Mouse (Mus musculus) left cerebral cortex, adult 11 months (tissue): ENCODE measurements around the gene Abcb11.

Source experiments
- DNase-seq: peaks from one replicate; pipeline ENCODE4 v3.0.0; 2022; ENCODE audit warnings: low spot score

Abcb11 gene

DNA sequence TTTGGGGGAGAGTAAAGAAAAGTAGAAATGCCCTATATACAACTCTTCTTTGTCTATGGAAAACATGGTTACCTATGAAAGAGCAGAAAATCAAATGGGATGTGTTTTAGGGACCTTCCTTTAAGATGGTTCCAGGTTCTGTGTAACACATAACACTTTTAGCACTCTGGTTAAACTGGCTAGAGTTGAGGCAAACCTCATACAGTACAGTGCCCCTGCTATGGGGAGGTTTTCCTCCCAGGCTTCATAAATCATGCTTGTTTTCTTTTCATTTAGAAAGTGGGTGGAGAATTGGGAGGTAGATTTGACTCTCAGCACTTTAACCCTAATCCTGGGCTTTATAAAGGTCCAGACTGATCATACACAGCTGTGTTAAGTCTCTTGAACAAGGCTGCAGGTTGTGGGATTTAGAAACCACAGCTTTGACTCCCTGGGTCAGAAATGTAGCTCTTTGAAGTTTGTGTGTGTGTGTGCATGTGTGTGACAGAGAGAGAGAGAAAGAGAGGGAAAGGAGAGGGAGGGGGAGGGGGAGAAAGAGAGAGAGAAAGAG is 78.3 kb downstream of the Abcb11 start:
- no peak for DNase-seq

DNA sequence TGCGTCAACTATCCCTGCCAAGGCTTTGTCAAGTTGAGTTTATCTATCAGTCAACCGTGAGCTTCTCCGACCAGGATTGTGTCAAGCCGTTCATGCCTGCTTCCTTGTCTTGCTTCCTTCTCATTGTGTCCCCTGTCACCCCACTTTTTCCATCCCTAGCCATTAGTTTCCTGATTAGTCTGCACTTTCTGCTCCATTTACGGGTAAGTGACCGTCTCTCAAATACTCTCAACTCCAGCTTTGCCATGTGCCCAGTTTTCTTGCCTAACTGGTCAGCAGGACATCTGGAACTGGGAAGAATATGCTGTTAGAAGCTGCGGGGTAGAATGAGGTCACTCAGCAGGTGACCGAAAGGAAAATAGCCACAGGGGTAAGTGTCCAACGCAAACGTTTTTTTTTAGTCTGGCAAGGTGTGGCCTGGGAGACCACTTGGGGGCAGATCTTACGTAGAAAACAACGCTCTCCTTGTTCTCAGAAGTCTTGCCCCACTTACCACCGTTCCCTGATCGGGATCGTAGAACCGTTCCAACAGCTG is 94.1 kb downstream of the Abcb11 start:
- DNase-seq, result no peak

DNA sequence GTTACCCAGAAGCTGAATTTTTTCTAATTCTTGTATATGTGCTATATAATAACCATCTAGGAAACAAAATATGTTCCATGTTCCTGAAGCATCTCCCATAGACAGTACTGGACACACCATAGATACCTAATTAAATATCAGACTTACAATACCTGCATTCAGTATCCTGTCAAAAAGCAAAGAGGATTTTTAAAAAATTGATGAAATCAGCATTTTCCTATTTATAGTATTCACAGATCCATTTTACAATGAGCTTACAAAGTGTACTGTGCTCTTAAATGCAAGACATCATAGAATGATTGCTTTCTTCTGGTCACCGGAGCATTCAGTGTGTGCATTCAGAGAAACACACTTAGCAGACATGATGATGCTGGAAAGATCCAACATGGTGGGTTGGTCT is 95.3 kb downstream of the Abcb11 start:
- no peak for DNase-seq

DNA sequence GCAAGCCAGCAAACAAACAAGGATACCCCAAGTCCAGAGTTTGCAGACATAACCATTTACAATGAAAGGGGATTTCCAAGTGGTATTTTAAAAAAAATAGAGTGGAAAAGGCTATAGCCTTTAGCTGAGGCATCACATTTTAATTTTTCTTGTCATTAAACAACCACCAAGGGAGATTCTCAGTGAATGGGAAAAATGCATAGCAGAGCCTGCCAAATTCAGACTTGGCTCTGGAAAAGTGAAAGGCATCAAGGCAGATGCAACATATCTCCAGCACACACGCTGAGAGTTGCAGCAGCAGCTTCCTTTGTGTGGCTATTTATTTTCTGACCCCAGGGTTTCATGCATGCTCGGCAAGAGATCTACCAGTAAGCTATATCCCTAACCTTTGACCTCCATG is 97.5 kb downstream of the Abcb11 start:
- no peak for DNase-seq

DNA sequence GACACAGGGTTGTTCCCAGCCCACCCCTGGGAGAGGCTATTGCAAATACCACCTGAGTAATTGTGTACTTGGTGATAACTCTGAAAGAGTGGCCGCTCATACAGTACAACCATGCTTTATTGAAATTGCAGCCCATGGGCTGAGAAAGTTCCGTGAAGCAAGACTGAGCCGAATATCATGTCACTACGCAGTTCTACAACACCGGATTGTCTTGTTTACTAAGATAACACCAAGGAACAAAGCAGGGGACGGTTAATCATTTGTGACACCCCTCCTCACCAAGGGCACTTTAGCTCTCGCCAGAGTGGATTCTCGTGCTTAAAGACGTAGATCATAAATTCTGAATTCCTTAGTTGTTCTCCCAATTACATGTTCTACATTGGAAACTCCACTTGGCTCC is 103.1 kb downstream of the Abcb11 start:
- no peak for DNase-seq

DNA sequence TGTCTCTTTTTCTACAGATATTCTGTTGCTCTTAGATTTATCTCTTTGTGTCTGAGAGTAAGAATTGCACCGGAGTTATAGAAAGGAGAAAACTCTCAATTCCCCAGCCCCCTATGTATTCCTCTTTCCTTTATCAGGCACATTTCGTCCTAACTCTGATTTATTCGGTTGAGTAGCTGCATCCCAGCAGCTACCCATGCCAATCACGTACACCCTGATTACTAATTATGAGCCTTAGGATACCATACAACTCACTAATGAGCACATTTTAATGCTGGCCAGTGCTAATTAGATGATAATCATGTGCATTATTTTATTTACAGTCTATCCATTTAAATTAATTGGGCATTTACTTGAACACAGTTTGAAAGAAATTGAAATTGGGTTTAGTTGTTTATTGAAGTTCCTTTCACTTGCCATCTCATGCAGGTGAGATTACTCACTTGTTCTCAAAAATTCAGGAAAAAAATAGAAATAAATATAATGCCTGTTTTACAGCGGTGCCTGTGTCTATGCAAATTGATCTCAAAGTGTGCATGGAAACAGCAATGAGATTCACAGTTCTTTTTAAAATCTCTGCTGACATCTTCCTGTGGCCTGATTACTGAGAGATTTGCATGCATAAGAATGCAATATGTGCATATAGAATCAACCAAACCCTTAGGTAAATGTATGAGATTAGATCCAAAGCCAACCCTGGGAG is 107.3 kb downstream of the Abcb11 start:
- no peak for DNase-seq

DNA sequence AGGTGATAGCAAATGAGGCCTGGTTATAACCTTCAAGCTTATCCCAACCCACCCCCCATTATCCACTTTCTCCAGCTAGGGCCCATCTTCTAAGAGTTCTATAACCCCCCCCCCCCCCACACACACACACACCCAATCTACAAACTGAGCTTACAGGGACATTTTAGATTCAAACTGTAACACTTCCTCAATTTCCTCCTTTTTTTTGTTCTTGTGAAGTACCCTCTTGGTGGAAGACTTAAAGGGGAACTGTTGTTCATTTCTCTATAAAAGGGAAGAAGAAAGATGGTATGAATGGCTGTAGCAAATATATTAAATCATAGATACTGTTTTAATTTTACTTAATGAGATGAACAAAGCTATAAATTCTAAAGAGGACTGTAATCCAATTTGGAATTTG is 110.3 kb downstream of the Abcb11 start:
- no peak for DNase-seq

DNA sequence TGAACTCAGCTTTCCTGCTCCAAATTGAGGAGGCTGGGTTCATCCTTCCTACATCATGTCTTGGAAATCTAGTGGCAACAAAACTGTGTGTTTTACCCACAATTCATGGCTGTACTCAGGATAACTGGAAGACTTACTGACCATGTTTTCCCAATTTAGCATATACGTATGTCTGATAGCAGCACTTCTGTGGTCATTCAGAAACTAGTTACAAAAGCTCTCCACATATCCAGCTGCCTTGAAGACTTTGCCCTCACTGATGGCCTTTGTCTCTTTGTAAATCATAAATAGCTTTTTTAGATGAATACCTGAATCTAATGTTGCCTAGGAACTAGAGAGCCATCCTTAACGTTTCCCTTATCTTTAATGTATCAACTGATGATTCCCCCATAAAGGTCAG is 112.3 kb downstream of the Abcb11 start:
- no peak for DNase-seq

DNA sequence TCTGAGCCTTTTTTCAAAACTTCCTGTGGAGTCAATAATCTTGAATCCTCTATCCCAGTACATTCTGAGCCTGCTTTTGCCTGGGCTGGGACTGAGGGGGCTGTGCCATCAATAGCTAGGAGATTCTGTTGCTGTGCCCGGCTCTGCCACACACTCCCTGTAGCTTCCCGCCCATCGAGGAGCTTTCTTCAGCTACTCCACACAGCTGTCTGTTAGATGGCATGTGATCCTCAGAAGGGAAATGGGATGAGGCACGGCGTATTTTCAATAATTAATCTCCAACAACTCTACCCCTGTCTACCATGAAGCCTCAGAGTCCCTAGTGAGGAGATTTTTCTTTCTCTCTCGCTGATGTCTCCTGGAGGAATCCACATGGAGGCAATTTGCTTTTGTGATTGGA is 113.8 kb downstream of the Abcb11 start:
- no peak for DNase-seq

DNA sequence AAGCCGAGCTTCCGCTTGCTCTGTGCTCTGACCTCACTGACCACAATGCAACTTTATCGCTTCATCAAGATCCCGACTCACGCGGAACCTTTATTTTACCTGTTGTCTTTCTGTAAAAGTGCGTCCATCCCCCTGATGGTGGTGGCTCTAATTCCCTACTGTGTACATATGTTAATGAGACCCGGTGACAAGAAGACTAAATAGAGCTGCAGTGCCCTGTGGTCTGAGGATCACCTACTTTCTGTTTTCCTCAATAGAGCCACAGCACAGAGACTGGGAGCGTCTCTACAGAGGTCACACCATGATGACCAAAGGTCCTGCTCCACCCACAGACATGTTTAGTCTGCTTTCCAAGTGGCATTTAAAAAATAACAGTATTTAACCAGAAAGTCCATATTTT is 115.5 kb downstream of the Abcb11 start:
- DNase-seq, result no peak

DNA sequence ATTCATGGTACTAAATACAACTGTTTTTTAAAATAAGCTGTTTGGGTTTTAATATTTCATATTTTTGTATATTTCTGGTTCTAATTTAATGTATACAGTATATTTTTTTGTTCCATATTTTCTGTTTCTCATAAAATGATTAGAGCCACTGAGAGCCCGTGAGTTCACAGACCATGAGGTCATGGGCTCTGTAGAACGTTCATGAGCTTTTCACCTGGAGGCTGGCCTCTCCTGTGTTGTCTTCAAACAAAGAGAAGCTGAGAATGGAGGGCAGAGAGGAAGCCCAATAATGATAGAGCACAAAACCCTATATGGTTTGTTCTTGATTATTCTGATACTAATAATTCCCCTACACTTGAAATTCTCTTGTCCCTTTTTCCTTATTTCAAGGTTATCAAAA is 117.7 kb downstream of the Abcb11 start:
- DNase-seq, result no peak

DNA sequence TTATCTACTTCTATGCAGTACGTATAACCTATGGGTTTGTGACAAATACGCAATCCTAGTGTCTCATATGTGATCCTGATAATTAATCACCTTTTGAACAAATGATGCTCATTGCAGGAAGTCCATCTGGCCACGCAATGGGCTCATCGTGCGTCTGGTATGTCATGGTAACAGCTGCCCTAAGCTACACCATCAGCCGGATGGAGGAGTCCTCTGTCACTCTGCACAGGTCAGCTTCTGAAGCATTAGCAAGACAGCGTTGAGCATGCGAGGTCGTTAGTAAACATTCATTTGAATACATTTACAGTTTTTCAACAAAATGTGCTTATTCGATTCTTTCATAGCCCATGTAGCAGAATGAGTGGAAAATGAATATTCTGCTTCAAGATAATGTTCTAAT is 119.6 kb downstream of the Abcb11 start:
- no peak for DNase-seq

DNA sequence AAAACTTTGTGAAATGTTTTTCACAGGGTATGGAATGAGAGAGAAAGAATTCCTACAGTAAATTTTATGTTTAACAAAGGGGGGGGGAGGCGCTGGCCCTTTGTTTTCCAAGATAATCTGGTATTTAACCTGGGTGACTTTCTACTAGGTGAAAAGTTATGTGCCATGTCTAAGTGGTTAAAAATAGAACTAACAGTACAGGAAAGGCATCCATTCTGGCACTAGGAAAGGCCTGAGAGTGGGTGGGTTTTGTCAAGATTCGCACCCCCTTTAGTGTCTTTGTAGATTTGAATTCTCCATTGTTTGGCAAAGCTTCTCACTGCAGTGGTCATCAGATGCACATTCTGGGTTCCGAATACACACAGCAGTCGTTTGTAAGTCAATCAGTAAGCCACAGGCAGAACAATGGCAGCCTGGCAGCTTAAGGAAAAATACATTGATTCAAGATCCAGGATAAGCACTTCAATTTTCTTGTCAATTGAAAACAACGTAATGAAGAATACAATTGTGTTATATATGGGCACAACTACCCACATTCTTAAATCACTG is 120.5 kb downstream of the Abcb11 start:
- no peak for DNase-seq

DNA sequence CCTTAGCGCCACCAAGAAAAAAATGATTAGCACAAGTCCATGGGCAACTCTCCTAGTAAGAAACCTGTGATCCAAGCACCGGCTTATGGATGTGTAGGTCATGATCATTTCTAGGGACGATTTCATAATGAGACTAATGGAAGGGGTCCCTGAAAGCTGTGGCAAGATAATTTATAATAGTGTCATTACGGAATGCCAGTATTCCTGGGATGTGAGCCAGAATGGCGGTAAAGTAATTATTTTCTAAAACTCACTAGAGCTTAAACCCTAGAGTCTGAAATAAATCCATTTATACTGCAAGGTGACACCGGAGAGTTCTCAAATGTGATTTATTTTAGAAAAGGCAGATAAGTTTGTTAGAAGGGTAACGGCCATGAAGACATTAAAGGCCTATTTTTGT is 127.2 kb downstream of the Abcb11 start:
- no peak for DNase-seq

DNA sequence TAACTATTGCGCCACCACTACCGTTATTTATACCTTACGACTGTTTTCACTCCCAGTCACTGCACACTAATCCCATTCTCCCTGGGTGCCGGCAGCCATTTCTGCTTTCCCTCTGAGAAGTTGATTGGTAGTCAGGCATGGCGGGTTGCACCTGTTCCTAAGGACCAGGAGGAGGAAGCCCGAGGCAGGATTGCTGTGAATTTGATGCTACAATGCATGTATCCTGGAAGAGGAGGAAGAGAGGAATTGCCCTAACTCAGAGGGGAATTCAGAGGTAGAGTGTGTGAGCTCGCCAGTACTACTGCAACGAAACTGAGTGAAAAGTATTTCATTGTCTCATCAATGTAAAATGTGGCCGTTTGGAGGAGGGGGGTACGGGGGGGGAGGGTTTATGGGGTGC is 129.8 kb downstream of the Abcb11 start:
- DNase-seq, result no peak

DNA sequence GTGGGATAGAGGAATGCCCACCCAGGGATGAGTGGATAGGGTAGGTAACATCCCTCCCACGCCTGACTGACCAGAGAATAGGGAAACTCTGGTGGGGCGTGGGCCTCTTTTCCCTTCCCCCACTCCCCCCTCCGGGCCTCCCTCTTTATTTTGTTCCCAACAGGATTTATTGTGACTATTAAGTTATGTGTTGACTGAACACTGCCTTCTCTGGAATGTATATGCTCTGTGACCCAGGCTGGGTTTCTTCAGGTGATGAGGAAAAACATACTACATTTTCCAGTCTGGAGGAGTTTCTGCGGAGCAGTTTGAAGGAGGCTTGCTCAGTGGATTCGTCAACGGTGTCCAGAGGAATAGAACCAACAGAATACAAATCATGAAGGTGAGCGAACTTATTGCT is 131.6 kb downstream of the Abcb11 start, which contains the start of gene G6pc2:
TSS of gene G6pc2 (plus strand) at position 301 of the 400 bp plus-strand sequence.
- no peak for DNase-seq

DNA sequence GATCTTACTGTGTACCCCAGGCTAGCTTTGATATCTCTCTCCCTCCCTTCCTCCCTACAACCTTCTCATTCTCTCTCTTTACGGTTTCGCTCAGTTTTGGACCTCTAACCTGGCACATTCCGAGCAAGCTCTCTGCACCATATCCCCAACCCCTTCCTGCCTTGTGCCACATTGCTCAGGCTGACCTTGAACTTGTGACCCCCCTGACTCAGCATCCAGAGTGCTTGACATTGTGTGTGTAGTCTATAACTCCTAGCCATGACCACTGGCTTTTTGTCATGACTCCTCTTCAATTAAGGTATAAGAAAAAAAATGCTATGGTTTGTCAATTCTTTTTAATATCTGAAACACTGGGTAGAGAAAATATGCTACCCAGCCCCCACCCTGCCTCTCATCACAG is 132.7 kb downstream of the Abcb11 start:
- no peak for DNase-seq

DNA sequence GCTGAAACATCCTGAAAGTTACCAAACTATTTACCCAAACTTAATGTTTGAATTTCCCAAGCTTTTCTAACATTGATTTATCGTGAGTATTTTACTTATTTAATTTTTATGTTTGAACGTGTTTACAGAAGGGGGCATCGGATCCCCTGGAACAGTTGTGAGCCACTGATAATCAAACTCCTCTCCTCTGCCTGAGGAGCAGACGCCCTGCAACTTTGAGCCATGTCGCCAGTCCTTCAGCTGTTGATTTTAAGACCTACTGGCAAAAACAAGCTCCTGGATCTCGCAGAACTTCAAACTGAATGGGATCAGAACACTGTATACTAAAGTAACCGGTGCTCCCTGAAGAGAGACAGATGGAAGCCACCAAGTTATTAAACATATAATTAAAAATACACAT is 135.9 kb downstream of the Abcb11 start:
- no peak for DNase-seq

DNA sequence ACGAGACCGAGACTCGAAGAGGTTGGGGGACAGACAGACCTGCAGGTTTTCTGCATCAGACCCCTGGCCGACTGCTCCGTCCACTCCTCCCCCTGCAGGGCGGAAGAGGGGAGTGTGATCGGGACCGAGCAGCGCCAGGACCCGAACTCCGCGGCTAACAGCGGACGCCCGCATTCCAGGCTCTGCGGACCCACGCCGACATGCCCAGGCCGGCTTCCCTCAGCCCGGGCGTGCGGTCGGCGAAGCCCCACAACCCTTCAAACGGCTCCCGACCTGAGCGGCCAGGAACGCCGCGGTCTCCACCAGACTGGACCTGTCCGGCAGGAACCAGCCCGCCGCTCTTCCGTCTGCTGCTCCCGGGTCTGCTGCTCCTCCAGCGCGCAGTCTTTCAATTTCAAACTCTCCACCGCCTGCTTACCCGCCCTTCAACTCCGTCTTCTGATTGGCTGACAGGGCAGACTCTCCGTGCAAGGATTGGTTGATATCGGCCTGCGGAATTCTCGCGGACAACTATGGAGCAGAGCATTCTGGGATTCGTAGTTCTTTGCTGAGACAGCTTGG is 136.5 kb downstream of the Abcb11 start, which contains the start of gene Spc25:
TSS of gene Spc25 (minus strand) at position 404 of the 561 bp plus-strand sequence.
- peak; percentile 86 for DNase-seq

DNA sequence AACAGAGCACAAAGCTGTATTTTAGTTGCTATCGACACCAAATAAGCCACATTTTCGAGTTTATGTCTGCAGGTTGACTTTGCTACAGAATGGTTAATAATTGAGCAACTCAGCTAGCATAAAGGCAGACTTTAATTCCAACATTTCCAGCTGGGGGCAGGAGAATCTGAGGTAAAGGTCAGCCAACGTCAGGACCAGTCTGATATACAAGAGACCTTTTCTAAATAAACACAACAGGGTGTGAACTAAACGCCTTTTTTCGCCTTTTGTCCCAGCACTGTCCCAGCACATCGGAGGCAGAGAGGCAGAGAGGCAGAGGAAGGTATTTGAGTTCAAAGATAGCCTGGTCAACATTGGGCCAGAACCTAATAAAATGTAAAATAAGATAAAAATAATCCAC is 137.2 kb downstream of the Abcb11 start:
- DNase-seq, result no peak

DNA sequence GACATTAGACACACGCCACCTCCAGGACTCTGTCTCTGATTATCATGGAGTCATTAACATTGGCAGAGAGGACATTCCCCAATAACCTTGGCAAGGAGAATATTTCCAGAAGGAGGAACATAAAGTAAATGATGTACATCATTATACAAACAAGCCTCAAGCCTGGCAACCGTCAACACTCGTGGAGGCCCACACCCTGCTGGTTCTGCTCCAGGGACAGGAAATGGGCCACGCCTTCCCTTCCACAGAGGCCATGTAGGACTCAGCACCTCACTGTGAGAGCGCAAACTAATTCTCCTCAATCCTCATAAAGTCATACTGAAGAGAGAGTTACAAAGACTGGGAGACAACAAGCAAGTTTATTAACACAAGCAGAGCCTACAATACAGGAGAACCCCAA is 148.9 kb downstream of the Abcb11 start:
- no peak for DNase-seq

DNA sequence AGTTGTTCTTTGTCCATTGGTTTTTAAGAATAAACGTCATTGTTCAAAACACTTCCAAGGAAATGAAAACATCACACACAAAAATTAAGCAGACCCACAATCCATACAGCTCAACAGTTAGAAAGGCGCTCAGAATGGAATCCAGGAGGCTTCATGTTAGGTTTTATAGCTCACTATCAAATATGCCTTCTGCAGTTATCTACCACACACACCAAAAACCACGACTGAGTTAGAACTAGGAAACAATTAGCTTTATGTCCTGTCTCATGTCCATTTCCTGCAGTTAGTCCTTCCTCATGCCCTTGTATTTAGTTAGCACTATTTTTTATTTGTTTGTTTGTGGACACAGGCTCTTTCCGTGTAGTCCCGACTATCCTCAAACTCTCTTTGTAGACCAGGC is 151.4 kb downstream of the Abcb11 start:
- no peak for DNase-seq

DNA sequence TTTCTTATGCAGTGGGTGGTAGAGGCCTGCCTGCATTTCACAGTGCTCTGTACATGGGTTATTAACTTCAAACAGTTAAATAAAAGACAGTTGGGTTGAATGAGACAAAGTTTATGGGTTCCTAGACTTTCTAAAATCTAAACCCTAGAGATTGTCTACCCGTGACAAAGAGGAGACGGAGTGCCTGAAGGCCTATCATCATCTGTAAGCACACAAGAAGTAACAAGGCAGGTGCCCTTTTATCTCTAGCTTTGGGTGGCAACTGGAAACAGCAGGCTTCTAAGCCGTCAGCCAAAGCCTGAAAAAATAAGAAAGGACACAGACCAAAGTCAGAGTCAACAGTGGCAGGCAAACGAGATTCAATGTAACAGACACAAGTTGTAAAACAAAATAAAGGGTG is 153.2 kb downstream of the Abcb11 start:
- DNase-seq, result no peak
